Mouse (Mus musculus): ENCODE data around the gene Dpp9.

DNA sequence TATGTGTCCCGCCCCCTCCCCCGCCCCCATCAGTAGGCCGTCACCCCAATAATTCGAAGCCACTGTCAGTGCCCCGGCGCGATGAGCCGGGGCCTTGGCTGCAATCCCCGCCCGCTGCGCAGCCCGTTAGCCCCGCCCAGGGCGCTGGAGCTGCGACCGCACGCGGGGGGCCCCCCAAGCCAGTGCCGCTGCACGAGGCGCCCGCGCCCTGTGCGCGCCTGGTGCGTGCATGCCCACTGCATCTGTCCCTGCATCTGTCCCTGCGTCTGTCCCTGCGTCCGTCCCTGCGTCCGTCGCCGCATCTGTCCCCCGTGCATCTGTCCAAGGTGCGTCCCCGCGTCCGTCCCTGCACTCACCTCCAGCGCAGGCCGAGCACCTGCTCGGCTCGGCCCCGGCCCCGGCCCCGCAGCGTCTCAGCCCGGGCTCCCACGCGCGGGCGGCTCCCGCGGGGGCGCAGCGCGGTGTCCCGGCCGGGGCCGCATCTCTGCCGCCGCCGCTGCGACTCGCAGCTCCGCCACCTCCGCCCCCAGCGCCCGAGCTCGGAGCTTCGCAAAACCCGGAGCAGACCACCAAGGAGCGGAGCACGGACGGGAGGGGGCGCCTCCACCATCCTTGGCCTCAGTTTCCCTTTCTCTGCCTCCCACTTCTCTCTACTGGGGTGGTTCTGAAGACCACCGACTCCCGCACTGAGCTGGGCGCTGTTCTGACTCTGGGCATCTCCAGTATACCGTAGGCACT, 78.7 kb downstream of the Dpp9 start, which contains the start of gene Sema6b:
- TF ChIP-seq CTCF (IDR thresholded peaks at IDR 0.05; ENCODE audit: borderline replicate concordance, insufficient read depth, low read length) (no peak; the same call in 1 of the 2 replicates), POLR2A (IDR thresholded peaks at IDR 0.05; ENCODE audit: low read depth, low read length) (no peak)

Data from embryonic fibroblast, embryonic 13.5 days (primary cell).